Mouse (Mus musculus): ENCODE measurements around the gene Dazap1. TPM values are rescaled to one million over a fixed set of nuclear protein-coding genes. Genes with fewer than 3 reads are reported as not detected.

Gene Dazap1
- polyA plus RNA-seq (2015; fragmentation: Nextera tagmentation; extraction: Ambion mirVana): 25.3 and 33.2 TPM in 2 replicates

DNA sequence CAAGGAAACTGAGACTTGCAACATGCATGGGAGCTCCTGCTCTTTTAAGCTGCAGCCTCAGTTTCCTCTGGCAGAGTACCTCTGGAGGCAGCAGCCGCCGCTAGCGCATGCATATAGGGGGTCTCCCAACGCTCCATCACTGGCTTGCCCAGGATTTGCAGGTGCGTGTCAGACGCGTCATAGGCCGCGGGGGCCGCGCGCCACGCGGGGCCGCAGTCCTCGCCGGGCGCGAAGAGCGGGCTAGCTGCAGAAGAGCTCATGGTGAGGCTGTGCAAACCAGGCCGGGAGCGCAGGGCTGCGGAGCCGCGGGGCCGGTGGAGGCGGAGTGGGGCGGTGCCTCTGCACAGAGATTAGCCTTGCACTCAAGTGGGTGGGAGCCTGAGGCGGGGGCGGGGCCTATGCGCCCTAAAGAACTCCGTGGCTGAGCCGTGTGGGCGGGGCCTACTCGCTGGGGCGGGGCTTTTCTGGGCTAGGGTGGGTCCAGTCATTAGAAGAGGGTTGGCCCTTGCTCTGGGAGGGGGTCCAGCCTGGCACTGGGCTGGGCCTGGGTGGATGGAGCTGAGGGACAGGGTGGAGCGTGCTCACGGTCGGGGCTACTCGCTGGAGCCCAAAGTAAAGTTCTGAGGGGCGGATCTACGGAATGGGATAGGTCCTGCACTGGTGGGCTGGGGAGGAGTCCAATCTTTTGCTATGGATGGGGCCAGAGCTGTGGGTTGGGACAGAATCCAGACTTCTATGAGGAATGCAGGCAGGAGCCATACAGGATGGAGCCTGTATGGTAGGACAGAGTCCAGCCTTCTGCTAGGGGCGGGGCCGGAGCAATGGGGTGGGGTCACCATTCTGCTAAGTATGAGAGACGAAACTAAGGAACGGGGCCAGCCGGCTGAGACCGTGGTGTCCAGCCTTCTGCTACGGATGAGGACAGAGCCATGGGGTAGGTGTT is at the start of gene Dazap1, which contains the start of gene Gamt:
Gene Dazap1, plus strand, starts transcription at position 845 of the 943 bp plus-strand sequence.
Gene Gamt, minus strand, starts transcription at position 371 of the 943 bp plus-strand sequence.

DNA sequence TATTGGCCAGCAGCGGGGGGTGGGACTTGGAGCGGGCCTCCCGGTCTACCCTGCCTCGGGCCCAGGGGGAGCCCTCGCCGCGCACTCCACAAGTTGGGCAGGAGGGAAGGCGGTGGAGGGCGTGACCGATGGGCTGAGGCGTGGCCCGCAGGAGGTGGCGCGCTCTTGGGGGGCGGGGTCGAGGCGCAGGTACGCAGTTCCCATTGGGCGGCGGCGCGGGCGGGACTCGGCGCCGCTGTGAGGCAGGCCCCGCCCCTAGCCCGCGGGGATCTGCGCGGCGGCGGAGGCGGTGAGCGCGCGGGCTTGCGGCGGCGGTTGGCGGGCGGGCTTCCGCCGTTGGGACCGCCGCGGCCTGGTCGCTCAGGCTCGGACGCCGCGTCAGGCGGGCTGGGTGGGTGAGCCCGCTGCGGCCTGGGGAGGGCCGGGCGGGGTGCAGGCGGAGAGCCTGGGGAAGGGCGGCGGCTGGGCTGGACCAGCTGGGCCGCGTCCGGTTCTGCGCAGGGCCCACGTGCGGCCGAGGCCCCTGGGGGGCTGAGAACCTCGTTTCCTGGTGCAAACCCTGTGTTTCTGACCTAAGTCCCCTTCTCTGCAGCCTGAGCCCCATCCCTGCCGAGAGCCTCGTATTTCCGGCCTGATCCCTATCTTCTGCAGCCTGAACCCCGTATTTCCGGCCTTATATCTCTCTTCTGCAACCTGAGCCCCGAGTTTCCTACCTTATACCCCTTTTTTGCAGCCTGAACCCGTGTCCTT is 34.7 kb upstream of the Dazap1 start, which contains the start of gene Mum1:
Gene Mum1, plus strand, starts transcription at position 19 of the 750 bp plus-strand sequence.

DNA sequence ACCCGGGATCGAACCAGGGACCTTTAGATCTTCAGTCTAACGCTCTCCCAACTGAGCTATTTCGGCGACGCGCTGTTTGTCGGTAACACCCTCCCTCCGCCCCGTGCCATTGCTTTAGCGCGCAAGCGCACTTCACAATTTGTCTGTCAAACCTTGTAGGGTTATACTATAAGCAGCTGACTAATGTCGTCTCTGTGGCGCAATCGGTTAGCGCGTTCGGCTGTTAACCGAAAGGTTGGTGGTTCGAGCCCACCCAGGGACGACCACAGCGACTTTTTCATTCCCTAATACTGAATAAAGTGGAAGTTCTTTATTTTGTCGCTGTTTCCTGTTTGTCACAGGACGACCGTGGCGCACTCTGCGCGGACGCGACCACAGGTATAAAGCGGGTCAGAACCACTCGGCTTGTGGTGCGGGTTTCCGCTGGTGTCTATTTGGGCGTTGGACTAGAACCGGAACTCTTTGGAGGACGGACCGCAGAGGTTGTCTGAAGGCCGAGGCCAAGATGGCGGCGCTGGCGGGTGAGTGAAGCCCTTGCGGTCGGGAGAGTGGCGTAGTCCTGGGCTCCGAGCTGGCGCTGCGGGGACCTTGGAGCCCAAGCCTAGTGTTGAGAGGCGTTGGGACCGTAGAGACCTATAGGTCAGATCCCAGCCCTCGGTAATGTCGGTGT is 12.2 kb upstream of the Dazap1 start, which contains the start of gene Ndufs7:
Gene Ndufs7, plus strand, starts transcription at position 151 of the 670 bp plus-strand sequence.

DNA sequence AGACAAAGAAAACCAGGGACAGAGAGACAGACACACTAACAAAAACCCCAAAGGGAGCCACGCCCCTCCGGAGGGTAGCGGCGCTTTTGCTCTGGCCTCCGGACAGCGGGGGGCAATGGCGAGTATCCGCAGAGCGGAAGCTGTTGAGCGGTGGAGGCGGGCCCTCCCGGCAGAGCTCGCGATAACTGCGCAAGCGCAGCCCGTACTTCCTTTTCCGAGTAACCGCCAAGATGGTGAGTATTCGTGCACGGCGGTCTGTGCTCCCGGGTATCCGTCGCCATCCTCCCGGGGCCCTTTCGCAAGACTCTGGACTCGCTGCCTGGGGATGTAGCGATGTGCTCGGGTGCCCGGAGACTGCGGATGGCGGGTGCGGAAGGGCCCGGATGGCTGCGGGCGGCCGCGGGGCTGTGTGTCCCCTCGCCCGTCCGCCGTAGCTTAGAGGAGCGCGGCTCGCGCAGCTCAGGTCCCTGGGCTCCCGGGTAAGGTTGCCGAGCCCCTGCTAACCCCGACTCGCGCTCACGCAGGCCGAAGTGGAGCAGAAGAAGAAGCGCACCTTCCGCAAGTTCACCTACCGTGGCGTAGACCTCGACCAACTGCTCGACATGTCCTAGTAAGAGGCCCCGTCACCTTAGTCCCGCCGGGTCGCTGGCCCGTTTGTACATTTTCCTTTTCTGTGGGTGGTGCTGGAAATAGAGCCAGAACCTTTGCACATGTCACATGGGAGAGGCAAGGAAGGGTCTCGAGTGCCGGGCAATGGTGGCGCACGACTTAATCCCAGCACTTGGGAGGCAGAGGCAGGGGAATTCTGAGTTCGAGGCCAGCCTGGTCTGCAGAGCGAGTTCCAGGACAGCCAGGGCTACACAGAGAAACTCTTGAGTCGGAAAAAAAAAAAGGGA is 31.2 kb downstream of the Dazap1 start, which contains the start of gene Rps15:
Gene Rps15, plus strand, starts transcription at position 203 of the 896 bp plus-strand sequence.

DNA sequence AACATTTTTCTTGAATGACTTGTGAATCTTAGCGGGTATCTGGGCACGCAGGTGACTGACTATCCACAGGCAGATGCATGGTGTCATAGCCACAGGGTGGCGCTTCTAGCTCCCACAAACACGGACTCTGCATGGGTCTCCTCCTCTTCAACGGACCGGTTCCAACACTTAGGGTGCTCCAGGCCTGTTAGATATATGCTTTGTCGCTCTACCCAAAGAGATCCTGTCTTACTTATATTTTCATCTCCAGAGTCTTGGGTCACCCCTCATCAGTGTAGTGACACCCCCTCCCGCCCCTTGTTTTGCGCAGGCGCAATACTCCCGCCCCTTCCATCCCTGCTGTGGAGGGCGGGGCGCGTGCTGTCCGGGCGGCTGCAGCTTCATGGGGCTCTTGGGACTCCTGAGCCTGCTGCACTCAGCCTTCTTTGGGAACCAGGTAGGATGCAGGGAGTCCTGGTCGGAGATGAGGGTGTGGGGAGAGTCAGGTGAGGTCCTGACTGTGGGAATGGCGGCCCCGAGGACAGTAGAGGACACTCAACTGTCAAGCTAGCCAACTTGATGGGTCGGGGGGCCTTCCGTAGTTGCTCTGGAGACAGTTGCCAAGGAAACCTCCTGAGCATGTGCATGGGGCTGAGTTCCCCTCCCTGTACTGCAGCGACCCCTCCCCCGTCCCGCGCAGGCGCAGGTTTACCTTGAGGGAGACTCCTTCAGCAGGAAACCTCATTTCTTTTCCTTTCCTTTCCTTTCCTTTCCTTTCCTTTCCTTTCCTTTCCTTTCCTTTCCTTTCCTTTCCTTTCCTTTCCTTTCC is 34.5 kb downstream of the Dazap1 start, which contains the start of gene Apc2:
Gene Apc2, plus strand, starts transcription at position 360 of the 808 bp plus-strand sequence.

DNA sequence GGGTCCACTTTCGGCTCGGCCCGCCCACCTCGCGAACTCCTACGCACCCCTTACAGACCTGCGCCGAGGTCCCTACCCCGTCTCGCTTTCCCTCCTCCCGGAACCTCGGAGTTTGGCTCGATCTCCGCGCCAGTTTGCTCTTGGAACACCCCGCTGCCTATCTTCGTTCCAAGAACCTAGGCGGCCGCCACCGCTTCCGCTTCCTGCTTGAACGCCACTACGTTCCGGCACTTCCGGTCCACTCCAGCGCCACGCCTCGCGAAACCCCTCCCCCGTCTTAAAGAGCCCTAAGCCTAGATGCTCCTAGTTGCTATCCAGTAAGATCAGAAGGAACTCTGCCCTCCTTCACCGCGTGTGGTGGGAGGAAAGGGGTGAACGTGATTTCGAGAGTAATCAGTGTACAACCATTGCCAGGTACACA is 59.1 kb downstream of the Dazap1 start, which contains the start of gene 2310011J03Rik:
Gene 2310011J03Rik, minus strand, starts transcription at position 198 of the 421 bp plus-strand sequence.

DNA sequence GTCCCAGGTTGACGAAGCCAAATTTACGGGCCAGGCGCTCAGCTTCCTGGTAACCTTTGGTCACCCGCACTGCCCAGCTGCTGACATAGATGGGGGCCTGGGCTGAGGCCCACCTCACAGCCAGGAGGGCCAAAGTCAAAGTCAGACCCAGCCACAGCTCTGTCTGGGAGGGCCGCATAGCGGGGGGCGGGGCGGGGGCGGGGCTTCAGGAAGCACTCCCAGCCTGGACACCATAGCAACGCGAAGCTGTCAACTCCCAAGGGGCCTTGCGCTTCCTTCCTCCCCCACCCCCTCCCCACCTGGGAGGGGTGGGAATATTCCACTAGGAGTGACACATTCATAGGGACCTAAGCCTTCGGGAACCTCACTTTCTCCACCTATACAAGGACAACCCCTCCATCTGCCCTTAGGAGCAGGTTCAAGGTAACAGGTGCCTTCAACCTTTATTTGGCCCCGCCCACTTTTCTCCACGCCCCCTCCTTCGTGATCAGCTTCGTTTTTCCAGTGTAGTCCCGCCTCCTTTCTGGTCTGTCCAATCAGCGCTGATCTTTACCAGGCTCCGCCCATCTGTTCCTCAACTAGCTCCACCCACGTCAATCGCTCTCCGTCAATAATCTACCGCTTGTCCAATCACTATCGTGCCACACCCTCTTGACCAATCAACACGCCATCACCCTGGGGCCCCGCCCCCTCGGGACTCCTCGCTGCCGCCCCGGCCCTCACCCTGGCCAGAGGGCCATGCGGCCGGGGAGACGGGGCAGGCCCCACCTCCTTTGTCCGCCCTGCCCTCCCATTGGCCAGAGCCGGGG is 68.2 kb downstream of the Dazap1 start, which contains the start of the genes Pcsk4 and Reep6:
Gene Pcsk4, minus strand, starts transcription at position 226 of the 809 bp plus-strand sequence.
Gene Reep6, plus strand, starts transcription at position 681 of the 809 bp plus-strand sequence.

Small RNA genes within 50 kb of the gene (microRNA-seq; reads per million reads assigned to microRNA genes)
- not detected for gene Mir6911 (ENCODE audit: borderline replicate concordance, insufficient number of aligned reads)

Other genes starting within 250 kb of the Dazap1 start
- 4.9 and 6.0 TPM in 2 replicates for gene Arhgap45, start 244.8 kb upstream of the Dazap1 start, polyA plus RNA-seq (2015; fragmentation: Nextera tagmentation; extraction: Ambion mirVana)
- 156 and 175 TPM in 2 replicates for gene Polr2e, start 221.7 kb upstream of the Dazap1 start, polyA plus RNA-seq (2015; fragmentation: Nextera tagmentation; extraction: Ambion mirVana)
- gene Gpx4, start 214.3 kb upstream of the Dazap1 start, polyA plus RNA-seq (2015; fragmentation: Nextera tagmentation; extraction: Ambion mirVana): 1,645 and 2,206 TPM in 2 replicates
- 7.0 and 17.7 TPM in 2 replicates for gene Sbno2, start 155.9 kb upstream of the Dazap1 start, polyA plus RNA-seq (2015; fragmentation: Nextera tagmentation; extraction: Ambion mirVana)
- 10.7 and 13.5 TPM in 2 replicates for gene Stk11, start 145.7 kb upstream of the Dazap1 start, polyA plus RNA-seq (2015; fragmentation: Nextera tagmentation; extraction: Ambion mirVana)
- gene Atp5d, start 122.9 kb upstream of the Dazap1 start, polyA plus RNA-seq (2015; fragmentation: Nextera tagmentation; extraction: Ambion mirVana): 381 and 502 TPM in 2 replicates
- 9.5 and 12.7 TPM in 2 replicates for gene Cbarp, start 120.7 kb upstream of the Dazap1 start, polyA plus RNA-seq (2015; fragmentation: Nextera tagmentation; extraction: Ambion mirVana)
- 9.1 and 14.6 TPM in 2 replicates for gene Midn, start 113.2 kb upstream of the Dazap1 start, polyA plus RNA-seq (2015; fragmentation: Nextera tagmentation; extraction: Ambion mirVana)
- 298 and 357 TPM in 2 replicates for gene Cirbp, start 95.5 kb upstream of the Dazap1 start, polyA plus RNA-seq (2015; fragmentation: Nextera tagmentation; extraction: Ambion mirVana)
- 23.0 and 26.5 TPM in 2 replicates for gene 1600002K03Rik, start 88.5 kb upstream of the Dazap1 start, polyA plus RNA-seq (2015; fragmentation: Nextera tagmentation; extraction: Ambion mirVana)
- gene Efna2, start 82.0 kb upstream of the Dazap1 start, polyA plus RNA-seq (2015; fragmentation: Nextera tagmentation; extraction: Ambion mirVana): 13.9 and 14.2 TPM in 2 replicates
- 26.2 TPM in 2 replicates for gene Mum1, start 35.1 kb upstream of the Dazap1 start, polyA plus RNA-seq (2015; fragmentation: Nextera tagmentation; extraction: Ambion mirVana)
- gene Ndufs7, start 12.4 kb upstream of the Dazap1 start, polyA plus RNA-seq (2015; fragmentation: Nextera tagmentation; extraction: Ambion mirVana): 325 and 379 TPM in 2 replicates
- 79.8 and 194 TPM in 2 replicates for gene Gamt, start 474 bp upstream of the Dazap1 start, polyA plus RNA-seq (2015; fragmentation: Nextera tagmentation; extraction: Ambion mirVana)
- gene Rps15, start 31.0 kb downstream of the Dazap1 start, polyA plus RNA-seq (2015; fragmentation: Nextera tagmentation; extraction: Ambion mirVana): 722 and 992 TPM in 2 replicates
- 5.2 and 14.1 TPM in 2 replicates for gene Apc2, start 34.5 kb downstream of the Dazap1 start, polyA plus RNA-seq (2015; fragmentation: Nextera tagmentation; extraction: Ambion mirVana)
- gene 2310011J03Rik, start 59.1 kb downstream of the Dazap1 start, polyA plus RNA-seq (2015; fragmentation: Nextera tagmentation; extraction: Ambion mirVana): 57.7 and 64.6 TPM in 2 replicates
- 3.2 and 3.3 TPM in 2 replicates for gene Pcsk4, start 68.0 kb downstream of the Dazap1 start, polyA plus RNA-seq (2015; fragmentation: Nextera tagmentation; extraction: Ambion mirVana)
- 5.7 and 5.9 TPM in 2 replicates for gene Reep6, start 68.5 kb downstream of the Dazap1 start, polyA plus RNA-seq (2015; fragmentation: Nextera tagmentation; extraction: Ambion mirVana)
- 24.9 and 42.4 TPM in 2 replicates for gene Adamtsl5, start 86.9 kb downstream of the Dazap1 start, polyA plus RNA-seq (2015; fragmentation: Nextera tagmentation; extraction: Ambion mirVana)
- 0.26 TPM in 1 of 2 replicates, not detected in the other for gene Plk5, start 95.0 kb downstream of the Dazap1 start, polyA plus RNA-seq (2015; fragmentation: Nextera tagmentation; extraction: Ambion mirVana)
- 6.5 and 7.7 TPM in 2 replicates for gene Mex3d, start 126.2 kb downstream of the Dazap1 start, polyA plus RNA-seq (2015; fragmentation: Nextera tagmentation; extraction: Ambion mirVana)
- gene Mbd3, start 138.1 kb downstream of the Dazap1 start, polyA plus RNA-seq (2015; fragmentation: Nextera tagmentation; extraction: Ambion mirVana): 90.1 and 97.9 TPM in 2 replicates
- 1,129 and 1,245 TPM in 2 replicates for gene Uqcr11, start 145.3 kb downstream of the Dazap1 start, polyA plus RNA-seq (2015; fragmentation: Nextera tagmentation; extraction: Ambion mirVana)
- 49.3 and 57.5 TPM in 2 replicates for gene Tcf3, start 172.2 kb downstream of the Dazap1 start, polyA plus RNA-seq (2015; fragmentation: Nextera tagmentation; extraction: Ambion mirVana)
- not detected in 2 replicates for gene Onecut3, start 233.3 kb downstream of the Dazap1 start, polyA plus RNA-seq (2015; fragmentation: Nextera tagmentation; extraction: Ambion mirVana)